Mouse (Mus musculus): Measurements from ENCODE around the gene Sgf29.

DNA sequence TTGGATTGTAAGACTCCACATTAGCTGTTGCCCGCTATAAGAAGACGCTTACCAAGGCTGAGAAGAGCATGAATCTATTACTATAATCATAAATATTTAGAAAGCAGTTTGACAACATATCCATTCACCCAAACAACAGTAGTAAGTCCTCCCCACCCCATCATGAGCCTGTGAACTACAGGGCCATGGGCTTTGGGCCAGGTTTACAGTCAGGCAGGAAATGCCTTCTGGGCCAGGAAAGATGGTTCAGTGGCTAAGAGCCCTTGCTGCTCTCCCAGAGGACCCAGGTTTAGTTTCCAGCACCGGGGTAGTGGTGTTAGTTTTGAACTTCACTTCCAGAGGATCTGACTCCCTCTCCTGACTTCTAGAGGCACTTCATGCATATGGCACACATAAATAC is 68.5 kb downstream of the Sgf29 start:
- TF ChIP-seq CTCF (IDR thresholded peaks at IDR 0.05; ENCODE audit: low read depth, low read length) (no peak), POLR2A (IDR thresholded peaks at IDR 0.05; ENCODE audit: insufficient read depth, low read length) (no peak), EP300 (IDR thresholded peaks at IDR 0.05; ENCODE audit: insufficient read depth, low read depth, low read length) (no peak)
